Mouse (Mus musculus) embryonic facial prominence, embryonic 15.5 days (tissue): ENCODE results near the gene Morn1. TPM values are rescaled to one million over a fixed set of nuclear protein-coding genes. Genes with fewer than 3 reads are reported as not detected.

ENCODE experiments used
- ATAC-seq: fragments of 200-750 bp; cut with Nextera tagmentation; 2 replicates; pipeline ENCODE4 v1.8.0; 2017; ENCODE audit warnings: low read depth, moderate TSS enrichment; ENCODE audit not compliant: insufficient number of reproducible peaks, low FRiP score, low TSS enrichment
- H3K27ac ChIP-seq: fragments of 300-500 bp; sonication (generic); replicated peaks from 2 replicates; pipeline ENCODE4 v1.5.1; 2015; ENCODE audit warnings: mild to moderate bottlenecking, inconsistent platforms
- H3K27me3 ChIP-seq: fragments of 300-500 bp; sonication (generic); 2 replicates; pipeline ENCODE4 v1.6.1; 2015; ENCODE audit warnings: inconsistent platforms
- H3K36me3 ChIP-seq: fragments of 300-500 bp; sonication (generic); 2 replicates; pipeline ENCODE4 v1.6.1; 2015; ENCODE audit warnings: mild to moderate bottlenecking, inconsistent platforms
- H3K4me1 ChIP-seq: fragments of 300-500 bp; sonication (generic); 2 replicates; pipeline ENCODE4 v1.6.1; 2015; ENCODE audit warnings: inconsistent platforms
- H3K4me2 ChIP-seq: fragments of 300-500 bp; sonication (generic); replicated peaks from 2 replicates; pipeline ENCODE4 v1.6.1; 2015; ENCODE audit warnings: mild to moderate bottlenecking, inconsistent platforms
- H3K4me3 ChIP-seq: fragments of 300-500 bp; sonication (generic); replicated peaks from 2 replicates; pipeline ENCODE4 v1.5.1; 2015; ENCODE audit warnings: mild to moderate bottlenecking, inconsistent platforms
- H3K9ac ChIP-seq: fragments of 300-500 bp; sonication (generic); 2 replicates; pipeline ENCODE4 v1.6.1; 2015; ENCODE audit warnings: inconsistent platforms
- H3K9me3 ChIP-seq: fragments of 300-500 bp; sonication (generic); replicated peaks from 2 replicates; pipeline ENCODE4 v1.6.1; 2016; ENCODE audit warnings: inconsistent platforms
- WGBS: fragments of 180-500 bp; shearing (Covaris S2); methylation state at CpG from one replicate; pipeline ENCODE4 v1.1.7; 2015; 5-methylcytosine and 5-hydroxymethylcytosine counted together
- polyA plus RNA-seq: library from polyadenylated mRNA; unstranded; fragments of >200 nt; fragmentation: Nextera tagmentation; extraction: Ambion mirVana; gene quantifications from 2 replicates; pipeline ENCODE4 v1.2.1, GENCODE M21; 2015

Gene Morn1
- polyA plus RNA-seq, 1 experiment from 2014 or later, result 8.7 TPM

- Histone ChIP-seq H3K4me3 (no peak overlapping the region), H3K9ac (no peak overlapping the region), H3K36me3 (peaks cover 65% of the 10 kb centered on the region), H3K27ac (no peak overlapping the region), H3K4me2 (no peak overlapping the region), H3K9me3 (no peaks in the 10 kb centered on the region), H3K27me3 (no peaks in the 10 kb centered on the region), H3K4me1 (peaks cover 16% of the 10 kb centered on the region)
- 70% methylated on average over 6 of the region's 6 CpGs for WGBS
- no peak for ATAC-seq
Measured at GRCm38 (mm10) chr4:155079666-155080065, 6.7 kb upstream of the Morn1 start.

DNA sequence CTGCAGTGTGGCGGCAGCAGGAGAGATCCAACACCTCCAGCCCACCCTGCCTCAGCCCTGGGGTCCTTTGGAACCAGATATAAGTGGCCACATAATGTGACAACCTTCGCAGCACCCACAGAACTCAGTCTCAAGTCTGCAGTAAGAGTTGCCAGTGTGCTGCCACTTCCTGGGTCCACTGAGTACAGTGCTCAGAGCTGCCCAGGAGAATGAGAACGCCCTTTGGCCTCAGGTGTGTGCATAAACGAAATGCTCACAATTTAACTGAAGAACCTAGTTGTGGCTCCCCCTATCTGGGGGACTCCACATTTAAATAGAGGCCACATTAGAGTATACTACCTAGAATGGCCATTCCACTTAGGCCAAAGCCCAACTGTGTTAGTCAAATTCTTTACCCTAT is 2.8 kb upstream of the Morn1 start:
- WGBS, result 87% methylated on average over 4 of the region's 4 CpGs
- Histone ChIP-seq H3K9ac (no peak overlapping the region), H3K4me1 (peaks cover 32% of the 10 kb centered on the region), H3K9me3 (no peaks in the 10 kb centered on the region), H3K4me2 (no peak overlapping the region), H3K27me3 (no peaks in the 10 kb centered on the region), H3K27ac (no peak overlapping the region), H3K4me3 (no peak overlapping the region), H3K36me3 (peaks cover 38% of the 10 kb centered on the region)
- no peak for ATAC-seq

- Histone ChIP-seq H3K27me3 (no peaks in the 10 kb centered on the region), H3K4me2 (peak overlapping the region; percentile 83), H3K4me1 (peaks cover 32% of the 10 kb centered on the region), H3K9me3 (no peaks in the 10 kb centered on the region), H3K4me3 (no peak overlapping the region; the same call in 1 of the 2 replicates), H3K36me3 (peaks cover 32% of the 10 kb centered on the region), H3K27ac (no peak overlapping the region), H3K9ac (no peak overlapping the region)
- WGBS, result 88% methylated on average over 7 of the region's 7 CpGs
- ATAC-seq, result no peak
Measured at GRCm38 (mm10) chr4:155084351-155084750, 2.0 kb upstream of the Morn1 start.

DNA sequence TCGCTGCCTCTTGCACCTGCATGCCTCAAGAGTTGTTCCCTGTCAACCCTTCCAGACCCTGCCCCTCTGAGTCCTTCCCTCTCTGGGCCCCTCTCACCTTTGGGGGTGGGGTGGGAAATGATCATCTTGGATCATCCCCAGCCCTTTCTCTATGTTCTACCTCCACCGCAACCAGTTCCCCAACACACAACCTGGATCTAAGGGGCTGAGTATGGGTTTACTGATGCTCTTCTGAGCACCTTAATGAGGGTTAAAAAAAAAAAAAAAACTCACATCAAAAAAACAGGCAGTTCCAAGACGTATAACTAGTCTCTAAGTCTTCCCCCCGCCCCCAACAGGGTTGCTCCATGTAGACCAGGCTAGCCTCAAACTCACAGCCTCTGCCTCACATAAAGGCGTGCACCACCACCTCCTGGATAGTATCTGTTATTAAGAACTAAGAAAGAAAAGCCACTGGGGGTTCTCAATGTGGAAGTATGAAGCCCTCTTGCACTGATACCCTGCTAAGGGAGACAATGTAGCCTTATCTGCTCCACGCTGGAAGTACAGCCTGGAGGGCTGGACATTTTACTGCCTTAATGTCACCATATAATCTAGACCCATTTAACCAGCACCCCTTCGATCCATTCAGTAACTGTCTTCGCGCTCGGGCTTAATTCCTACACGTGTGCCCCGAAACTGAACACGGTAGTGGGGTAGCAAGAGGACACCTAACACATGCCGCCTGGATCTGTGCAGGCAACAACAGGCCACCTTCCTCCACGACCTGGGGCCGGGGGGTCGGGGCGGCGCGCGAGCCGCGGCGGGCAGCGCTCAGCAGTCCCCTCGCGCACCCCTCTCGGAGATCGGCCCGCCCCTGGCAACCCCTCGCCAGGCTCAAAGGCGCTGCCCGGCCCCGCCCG is 920 bp upstream of the Morn1 start:
- peak overlapping the region; percentile 83 for H3K4me2 ChIP-seq
- H3K27me3 ChIP-seq, result no peaks in the 10 kb centered on the region
- H3K27ac ChIP-seq, result peak overlapping the region; percentile 96
- 5% methylated on average over 35 of the region's 35 CpGs for WGBS
- ATAC-seq, result no peak
- H3K9me3 ChIP-seq, result no peaks in the 10 kb centered on the region
- H3K4me1 ChIP-seq, result peaks cover 32% of the 10 kb centered on the region
- H3K4me3 ChIP-seq, result peak overlapping the region; percentile 98
- peak overlapping the region; percentile 93 for H3K9ac ChIP-seq
- H3K36me3 ChIP-seq, result peaks cover 21% of the 10 kb centered on the region

DNA sequence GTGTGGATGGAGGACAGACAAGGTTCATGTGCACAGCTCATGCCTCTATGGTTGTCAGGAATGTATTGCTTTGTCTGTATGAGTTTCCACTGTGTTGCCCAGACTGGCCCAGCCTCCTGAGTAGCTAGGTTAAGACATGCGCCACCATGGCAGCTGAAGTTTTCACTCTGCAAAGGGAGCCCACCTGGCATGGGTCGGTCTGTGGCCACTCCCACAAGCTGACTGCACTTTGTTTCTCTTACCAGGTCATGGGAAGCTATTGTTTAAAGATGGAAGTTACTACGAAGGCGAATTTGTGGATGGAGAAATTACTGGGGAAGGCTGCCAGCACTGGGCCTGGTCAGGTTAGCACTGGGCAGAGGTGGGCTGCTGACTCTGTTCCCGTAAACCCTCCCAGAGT is 2.9 kb downstream of the Morn1 start:
- H3K4me2 ChIP-seq, result no peak overlapping the region
- no peak for ATAC-seq
- no peak overlapping the region for H3K4me3 ChIP-seq
- peaks cover 24% of the 10 kb centered on the region for H3K4me1 ChIP-seq
- no peaks in the 10 kb centered on the region; the same call in 1 of the 2 replicates for H3K36me3 ChIP-seq
- 86% methylated on average over 5 of the region's 5 CpGs for whole genome bisulfite sequencing
- no peaks in the 10 kb centered on the region for H3K27me3 ChIP-seq
- H3K27ac ChIP-seq, result no peak overlapping the region
- H3K9me3 ChIP-seq, result no peaks in the 10 kb centered on the region
- H3K9ac ChIP-seq, result no peak overlapping the region

- Histone ChIP-seq H3K27me3 (no peaks in the 10 kb centered on the region), H3K36me3 (no peaks in the 10 kb centered on the region; the same call in 1 of the 2 replicates), H3K27ac (no peak overlapping the region), H3K4me2 (no peak overlapping the region), H3K4me3 (no peak overlapping the region), H3K9ac (no peak overlapping the region), H3K9me3 (no peaks in the 10 kb centered on the region), H3K4me1 (peaks cover 21% of the 10 kb centered on the region)
- WGBS, result 93% methylated on average over 4 of the region's 4 CpGs
- ATAC-seq, result no peak
Measured at GRCm38 (mm10) chr4:155090147-155090546, 3.8 kb downstream of the Morn1 start.

DNA sequence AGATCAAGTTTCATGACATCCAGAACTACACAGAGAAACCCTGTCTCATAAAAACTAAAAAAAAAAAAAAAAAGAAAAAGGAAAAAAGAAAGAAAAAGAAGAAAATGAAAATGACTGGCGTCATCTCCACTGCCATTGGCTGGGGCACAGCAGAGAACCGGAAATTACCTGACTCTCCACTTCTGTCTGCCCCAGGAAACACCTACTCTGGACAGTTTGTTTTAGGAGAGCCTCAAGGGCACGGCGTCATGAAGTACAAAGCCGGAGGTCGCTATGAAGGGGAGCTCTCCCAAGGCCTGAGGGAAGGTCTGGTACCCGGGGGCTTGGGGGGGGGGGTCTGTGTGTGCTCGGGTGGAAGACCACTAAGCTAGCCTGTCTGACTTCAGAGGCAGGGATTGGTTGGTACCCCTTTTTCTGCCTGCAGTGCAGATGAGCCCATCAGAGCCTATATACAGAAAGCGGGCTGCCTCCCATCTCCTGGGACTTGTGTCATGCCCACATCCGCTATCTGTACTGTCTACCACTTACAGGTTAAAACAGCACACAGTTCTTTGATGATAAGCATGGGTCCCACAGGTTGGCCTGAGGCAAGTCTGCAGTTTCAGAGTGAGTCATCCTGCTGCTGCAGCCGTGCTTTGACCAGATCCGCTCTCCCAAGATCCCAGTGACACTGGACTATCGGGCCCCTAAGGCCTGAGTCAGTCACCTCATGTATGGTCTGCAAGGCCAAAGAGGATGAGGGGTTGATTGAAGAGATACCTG is 4.5 kb downstream of the Morn1 start:
- 86% methylated on average over 13 of the region's 13 CpGs for WGBS
- H3K4me3 ChIP-seq, result no peak overlapping the region
- no peaks in the 10 kb centered on the region for H3K9me3 ChIP-seq
- H3K27me3 ChIP-seq, result no peaks in the 10 kb centered on the region
- H3K27ac ChIP-seq, result no peak overlapping the region
- no peaks in the 10 kb centered on the region; the same call in 1 of the 2 replicates for H3K36me3 ChIP-seq
- no peak overlapping the region for H3K9ac ChIP-seq
- H3K4me1 ChIP-seq, result peaks cover 24% of the 10 kb centered on the region
- H3K4me2 ChIP-seq, result no peak overlapping the region
- no peak for ATAC-seq

DNA sequence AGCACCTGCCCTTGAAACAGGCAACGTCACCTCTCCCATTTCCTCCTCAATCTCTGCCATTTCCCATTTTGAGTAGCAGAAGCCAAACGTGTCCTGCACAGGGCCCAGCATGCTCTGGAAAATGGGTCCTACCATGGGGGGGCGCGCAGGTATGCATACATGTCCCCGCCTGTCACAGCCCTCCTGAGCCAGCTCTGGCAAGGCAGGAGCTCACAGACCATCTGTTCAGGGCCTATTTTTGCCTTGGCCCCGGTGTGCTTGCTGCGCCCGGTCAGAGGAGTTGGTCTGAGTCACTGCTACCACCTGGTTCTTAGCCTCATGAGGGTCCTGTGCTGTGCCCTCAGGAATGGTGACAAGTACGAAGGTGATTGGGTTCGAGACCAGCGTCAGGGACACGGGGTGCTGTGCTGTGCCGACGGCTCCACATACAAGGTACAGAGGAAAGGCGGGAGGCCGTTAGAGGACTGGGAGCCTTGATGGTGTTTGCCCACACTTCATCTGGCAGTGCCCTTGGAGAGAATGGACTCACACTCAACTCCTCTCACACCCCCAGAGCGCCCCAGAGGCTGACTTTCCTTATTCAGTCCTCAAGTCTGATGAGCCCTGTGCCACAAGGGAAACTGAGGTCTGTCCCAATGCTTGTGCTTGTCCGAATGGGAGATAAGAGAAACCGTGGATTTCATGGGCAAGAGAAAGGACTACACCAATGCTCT is 6.5 kb downstream of the Morn1 start:
- H3K27me3 ChIP-seq, result no peaks in the 10 kb centered on the region
- H3K9me3 ChIP-seq, result no peaks in the 10 kb centered on the region
- no peak for ATAC-seq

GRCm38 (mm10) chr4:155093431-155094149 is 7.2 kb downstream of the Morn1 start:
- Histone ChIP-seq H3K27ac (no peak overlapping the region), H3K9ac (no peak overlapping the region), H3K4me2 (no peak overlapping the region), H3K4me3 (no peak overlapping the region), H3K9me3 (no peaks in the 10 kb centered on the region), H3K36me3 (no peaks in the 10 kb centered on the region; the same call in 1 of the 2 replicates), H3K27me3 (no peaks in the 10 kb centered on the region), H3K4me1 (peaks cover 15% of the 10 kb centered on the region)
- no peak for ATAC-seq
- WGBS, result 69% methylated on average over 7 of the region's 7 CpGs

More for the DNA sequence above, 6.5 kb downstream of the Morn1 start:
- 88% methylated on average over 19 of the region's 19 CpGs for WGBS
- no peaks in the 10 kb centered on the region; the same call in 1 of the 2 replicates for H3K36me3 ChIP-seq
- no peak overlapping the region for H3K27ac ChIP-seq
- peaks cover 15% of the 10 kb centered on the region for H3K4me1 ChIP-seq
- H3K4me3 ChIP-seq, result no peak overlapping the region
- H3K9ac ChIP-seq, result no peak overlapping the region
- no peak overlapping the region for H3K4me2 ChIP-seq

DNA sequence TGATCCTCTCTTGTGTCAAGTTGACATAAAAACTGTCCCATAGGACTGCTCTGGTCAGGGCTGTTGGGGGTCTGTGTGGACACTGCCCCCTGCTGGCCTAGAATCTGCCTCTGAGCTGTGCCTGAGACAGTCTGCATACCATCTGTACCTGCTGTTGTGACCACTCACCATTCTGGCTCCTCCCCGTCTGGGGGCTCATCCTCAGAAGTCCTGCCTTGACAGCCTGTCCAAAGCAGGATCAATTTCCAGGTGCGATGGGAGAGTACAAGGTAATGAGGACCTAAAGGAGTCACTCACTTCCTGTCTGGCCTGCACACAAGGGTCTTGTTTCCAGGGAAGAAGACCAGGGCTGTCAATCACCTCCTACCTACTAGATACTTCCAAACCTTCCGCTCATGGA is 8.2 kb downstream of the Morn1 start:
- Histone ChIP-seq H3K4me1 (peaks cover 15% of the 10 kb centered on the region), H3K36me3 (no peaks in the 10 kb centered on the region; the same call in 1 of the 2 replicates), H3K9ac (no peak overlapping the region), H3K4me3 (no peak overlapping the region), H3K27me3 (no peaks in the 10 kb centered on the region), H3K4me2 (no peak overlapping the region), H3K27ac (peak overlapping the region; percentile 22; the same call in 1 of the 2 replicates), H3K9me3 (no peaks in the 10 kb centered on the region)
- ATAC-seq, result peak; percentile 39; the same call in 1 of the 2 replicates
- 65% methylated on average over 3 of the region's 3 CpGs for WGBS
